Mouse (Mus musculus) neural tube, embryonic 12.5 days (tissue): ENCODE measurements at regions not wholly inside any gene's neighbourhood (a gene's known extent, or its start where the extent isn't known, plus 50 kb on each side); places are given as distances from the start of the nearest gene placed in this dataset.

Source experiments
- ATAC-seq: fragments of 200-750 bp; cut with Nextera tagmentation; 2 replicates; pipeline ENCODE4 v1.8.0; 2017; ENCODE audit warnings: low read depth, mild to moderate bottlenecking, moderate TSS enrichment, moderate library complexity; ENCODE audit not compliant: low FRiP score
- H3K27ac ChIP-seq: fragments of 300-500 bp; sonication (generic); 2 replicates; pipeline ENCODE4 v1.5.1; 2016
- H3K27me3 ChIP-seq: fragments of 300-500 bp; sonication (generic); replicated peaks from 2 replicates; pipeline ENCODE4 v1.6.1; 2016; ENCODE audit warnings: mild to moderate bottlenecking
- H3K36me3 ChIP-seq: fragments of 300-500 bp; sonication (generic); 2 replicates; pipeline ENCODE4 v1.6.1; 2016; ENCODE audit warnings: mild to moderate bottlenecking
- H3K4me1 ChIP-seq: fragments of 300-500 bp; sonication (generic); 2 replicates; pipeline ENCODE4 v1.6.1; 2016
- H3K4me2 ChIP-seq: fragments of 300-500 bp; sonication (generic); replicated peaks from 2 replicates; pipeline ENCODE4 v1.6.1; 2016; ENCODE audit warnings: mild to moderate bottlenecking
- H3K4me3 ChIP-seq: fragments of 300-500 bp; sonication (generic); 2 replicates; pipeline ENCODE4 v1.5.1; 2016
- H3K9ac ChIP-seq: fragments of 300-500 bp; sonication (generic); 2 replicates; pipeline ENCODE4 v1.6.1; 2016; ENCODE audit warnings: mild to moderate bottlenecking
- H3K9me3 ChIP-seq: fragments of 300-500 bp; sonication (generic); 2 replicates; pipeline ENCODE4 v1.6.1; 2016; ENCODE audit warnings: mild to moderate bottlenecking
- WGBS: fragments of 180-500 bp; shearing (Covaris S2); methylation state at CpG from one replicate; pipeline ENCODE4 v1.1.7; 2016; 5-methylcytosine and 5-hydroxymethylcytosine counted together

DNA sequence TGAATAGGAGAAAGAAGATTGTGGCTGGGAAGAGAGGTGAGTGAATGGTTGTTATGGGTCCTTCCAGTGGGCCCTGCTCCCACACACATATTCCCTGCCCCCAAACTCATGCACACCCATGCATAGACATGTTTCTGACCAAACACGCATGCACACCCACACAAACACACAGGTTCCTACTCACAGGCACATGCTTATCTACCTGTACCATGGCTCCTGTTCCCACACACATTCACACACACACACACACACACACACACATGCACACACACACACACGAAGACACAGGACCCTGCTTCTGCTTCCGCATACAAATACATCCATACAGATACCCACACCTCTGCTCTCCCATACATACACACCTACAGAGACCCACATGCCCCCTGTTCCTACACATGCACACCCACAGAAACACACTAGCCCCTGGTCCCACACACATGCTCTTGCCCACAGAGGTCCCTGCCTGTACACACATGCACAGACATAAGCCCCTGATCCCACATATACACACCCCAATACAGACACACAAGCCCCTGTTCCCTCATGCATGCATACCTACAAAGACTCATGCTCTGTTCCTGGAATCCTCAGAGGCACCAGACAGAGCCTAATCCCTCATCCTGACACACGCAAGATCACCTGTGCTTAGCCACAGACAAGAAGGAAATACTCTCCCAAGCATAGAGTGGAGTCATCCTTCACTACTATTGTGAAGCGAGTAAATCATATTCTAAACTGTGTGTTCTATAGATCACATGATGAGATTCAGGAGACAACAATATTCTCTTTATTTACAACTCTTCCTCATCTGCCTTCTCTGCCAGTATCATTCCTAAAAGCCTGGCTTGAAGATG is 100.1 kb downstream of the Mycn start:
- H3K27me3 ChIP-seq, result no peaks in the 10 kb centered on the region
- H3K4me2 ChIP-seq, result peak overlapping the region; percentile 50
- H3K27ac ChIP-seq, result no peak overlapping the region
- no peaks in the 10 kb centered on the region for H3K9me3 ChIP-seq
- peaks cover 20% of the 10 kb centered on the region for H3K4me1 ChIP-seq
- peak; percentile 66 for ATAC-seq
- no peak overlapping the region for H3K9ac ChIP-seq
- H3K4me3 ChIP-seq, result no peak overlapping the region
- 68% methylated on average over 5 of the region's 5 CpGs for WGBS
- no peaks in the 10 kb centered on the region for H3K36me3 ChIP-seq

DNA sequence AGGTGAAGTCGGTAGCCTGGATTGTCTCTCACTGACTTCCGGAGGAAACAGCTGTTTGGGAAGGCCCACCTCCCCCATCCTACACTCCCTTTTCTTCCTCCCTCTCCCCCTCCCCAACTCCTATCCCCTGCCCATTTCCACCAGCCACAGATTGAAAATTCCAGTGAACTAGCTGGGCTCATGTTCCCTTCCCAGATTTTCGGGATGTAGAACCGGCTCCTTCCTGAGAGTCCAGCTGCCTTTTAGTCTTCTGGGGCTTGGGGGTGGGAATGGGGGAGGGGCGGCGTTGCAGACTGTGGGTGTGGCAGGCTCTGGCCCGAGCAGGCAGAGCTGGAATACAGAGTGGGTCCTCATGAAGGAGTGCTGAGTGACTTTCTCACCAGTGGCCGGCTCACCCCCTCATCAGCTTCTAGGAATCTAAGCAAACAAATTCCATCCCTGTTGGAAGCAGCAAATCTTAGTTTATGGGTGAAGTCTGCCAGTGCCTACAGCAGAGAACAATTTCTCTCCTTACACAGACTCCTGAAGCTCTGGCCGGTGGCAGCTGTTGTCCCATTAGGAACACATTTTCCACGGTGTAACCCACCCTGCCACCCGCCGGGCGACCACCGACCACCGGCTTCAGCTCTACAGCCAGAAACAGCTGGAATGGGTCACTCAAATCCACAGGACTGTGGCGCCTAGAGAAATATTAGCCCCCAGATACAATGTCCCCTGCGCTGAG is 100.9 kb downstream of the Mycn start:
- no peaks in the 10 kb centered on the region for H3K9me3 ChIP-seq
- no peak overlapping the region for H3K27ac ChIP-seq
- H3K9ac ChIP-seq, result no peak overlapping the region
- no peaks in the 10 kb centered on the region for H3K36me3 ChIP-seq
- peak; percentile 49 for ATAC-seq
- no peaks in the 10 kb centered on the region for H3K27me3 ChIP-seq
- peak overlapping the region; percentile 50 for H3K4me2 ChIP-seq
- no peak overlapping the region for H3K4me3 ChIP-seq
- 10% methylated on average over 17 of the region's 17 CpGs for WGBS
- H3K4me1 ChIP-seq, result peaks cover 20% of the 10 kb centered on the region

DNA sequence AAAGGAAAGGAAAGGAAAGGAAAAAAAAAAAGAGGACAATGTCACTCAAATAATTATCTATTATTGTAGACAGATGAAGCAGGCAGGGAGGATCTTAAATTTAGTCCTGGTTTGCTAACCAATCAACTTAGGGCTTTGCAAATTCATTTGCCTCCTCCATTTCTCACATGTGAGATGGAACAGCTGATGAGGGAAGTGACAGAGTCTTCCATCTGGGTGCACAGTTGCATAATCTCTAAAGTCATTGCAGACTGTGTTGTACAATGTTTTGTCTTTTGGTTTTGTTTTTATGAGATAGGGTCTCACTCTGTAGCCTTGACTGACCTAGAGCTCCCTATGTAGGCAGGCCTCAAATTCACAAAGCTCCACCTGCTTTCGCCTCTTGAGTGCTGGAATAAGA is 103.9 kb downstream of the Mycn start:
- 97% methylated on average over 1 of the region's 1 CpGs for WGBS

DNA sequence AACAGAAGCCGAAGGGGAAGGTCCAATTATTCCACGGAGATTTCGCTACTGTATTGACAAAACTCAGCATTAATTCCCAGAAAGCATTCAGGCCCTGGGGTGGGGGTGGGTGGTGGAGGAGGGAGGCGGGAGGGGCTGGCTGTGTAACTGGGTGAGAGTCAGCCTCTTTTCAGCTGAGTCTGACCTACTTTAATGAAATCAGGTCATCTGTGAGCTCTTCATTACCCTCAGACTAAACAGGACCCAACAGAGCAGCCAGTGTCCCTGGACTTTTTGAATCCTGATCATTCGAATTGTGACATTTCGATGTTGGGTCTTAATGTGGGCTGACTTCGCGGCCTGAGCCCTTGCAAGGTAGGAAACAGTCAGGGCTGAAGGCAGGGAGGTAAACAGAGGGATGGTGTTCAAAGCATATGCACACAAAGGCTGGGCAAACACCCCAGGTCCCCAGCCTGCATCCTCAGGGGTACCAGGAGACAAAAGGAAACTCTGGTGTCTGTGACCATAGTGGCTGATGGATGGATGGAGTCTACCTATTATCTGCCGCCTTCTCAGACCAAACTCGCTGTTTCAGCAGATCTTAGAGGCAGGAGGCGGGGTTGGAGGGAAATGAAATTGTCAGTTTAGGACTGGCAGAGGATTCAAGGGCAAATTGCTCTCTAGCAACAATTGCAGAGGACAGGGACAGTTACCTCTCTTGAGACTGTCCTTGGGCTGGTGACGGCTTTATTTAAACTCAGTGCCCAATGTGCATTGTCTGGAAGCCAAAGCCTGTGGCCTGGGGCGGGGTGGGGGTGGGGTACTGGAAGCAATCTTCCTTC is 113.7 kb downstream of the Mycn start:
- peak; percentile 63 for ATAC-seq
- no peaks in the 10 kb centered on the region for H3K9me3 ChIP-seq
- H3K9ac ChIP-seq, result no peak overlapping the region
- WGBS, result 42% methylated on average over 13 of the region's 13 CpGs
- H3K27me3 ChIP-seq, result no peaks in the 10 kb centered on the region
- peak overlapping the region; percentile 42; the same call in 1 of the 2 replicates for H3K27ac ChIP-seq
- no peak overlapping the region for H3K4me3 ChIP-seq
- H3K4me2 ChIP-seq, result 0 out of 2 replicates have a peak overlapping the region, but pooled peaks have one; percentile 0
- H3K36me3 ChIP-seq, result no peaks in the 10 kb centered on the region
- H3K4me1 ChIP-seq, result peaks cover 14% of the 10 kb centered on the region

More for the DNA sequence above, 103.9 kb downstream of the Mycn start:
- H3K36me3 ChIP-seq, result no peaks in the 10 kb centered on the region
- H3K9ac ChIP-seq, result no peak overlapping the region
- H3K27me3 ChIP-seq, result no peaks in the 10 kb centered on the region
- no peaks in the 10 kb centered on the region for H3K9me3 ChIP-seq
- H3K4me2 ChIP-seq, result no peak overlapping the region
- no peak for ATAC-seq
- H3K4me1 ChIP-seq, result peaks cover 20% of the 10 kb centered on the region
- H3K4me3 ChIP-seq, result no peak overlapping the region
- no peak overlapping the region for H3K27ac ChIP-seq

DNA sequence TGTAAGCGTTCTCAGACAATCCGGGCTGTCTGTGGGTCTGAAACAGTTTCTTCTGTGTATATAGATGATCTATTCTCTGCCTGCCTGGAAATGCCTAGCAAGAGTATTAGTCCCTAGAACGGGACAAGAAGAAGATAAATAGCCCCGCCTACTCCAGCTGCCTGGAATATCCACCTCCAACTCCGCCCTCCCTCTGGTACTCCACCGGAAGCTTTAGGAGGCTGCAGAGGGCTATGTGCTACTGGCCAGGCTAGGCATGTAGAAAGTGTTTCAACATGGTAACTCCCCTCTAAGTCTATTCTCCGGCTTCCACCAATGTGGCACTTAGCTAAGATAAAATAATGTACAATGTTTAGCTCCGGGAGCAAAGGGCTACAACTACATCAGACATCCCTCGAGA is 114.3 kb downstream of the Mycn start:
- ATAC-seq, result peak; percentile 37
- Histone ChIP-seq H3K4me1 (peaks cover 14% of the 10 kb centered on the region), H3K9me3 (no peaks in the 10 kb centered on the region), H3K4me2 (no peak overlapping the region), H3K36me3 (no peaks in the 10 kb centered on the region), H3K27ac (no peak overlapping the region), H3K27me3 (no peaks in the 10 kb centered on the region), H3K4me3 (no peak overlapping the region), H3K9ac (no peak overlapping the region)
- WGBS, result 51% methylated on average over 9 of the region's 9 CpGs

DNA sequence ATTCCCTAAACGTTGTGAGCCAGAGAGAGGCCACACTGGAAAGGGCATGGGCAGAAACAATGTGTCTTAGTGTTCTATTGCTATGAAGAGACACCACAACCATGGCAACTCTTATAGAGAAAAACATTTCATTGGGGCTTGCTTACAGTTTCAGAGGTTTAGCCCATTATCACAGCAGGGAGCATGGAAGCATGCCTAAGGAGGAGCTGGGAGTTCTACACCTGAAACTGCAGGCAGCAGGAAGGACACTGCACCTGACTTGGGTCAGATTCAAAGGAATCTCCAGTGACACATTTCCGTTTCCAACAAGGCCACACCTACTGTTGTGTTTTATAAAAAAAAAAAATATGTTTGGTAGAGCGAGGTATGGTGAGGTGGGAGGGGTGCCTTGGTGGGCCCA is 115.3 kb downstream of the Mycn start:
- Histone ChIP-seq H3K9me3 (no peaks in the 10 kb centered on the region), H3K9ac (no peak overlapping the region), H3K4me2 (no peak overlapping the region), H3K36me3 (no peaks in the 10 kb centered on the region), H3K27me3 (no peaks in the 10 kb centered on the region), H3K4me3 (no peak overlapping the region), H3K4me1 (peaks cover 14% of the 10 kb centered on the region), H3K27ac (no peak overlapping the region)
- WGBS, result 72% methylated on average over 3 of the region's 3 CpGs
- no peak for ATAC-seq

DNA sequence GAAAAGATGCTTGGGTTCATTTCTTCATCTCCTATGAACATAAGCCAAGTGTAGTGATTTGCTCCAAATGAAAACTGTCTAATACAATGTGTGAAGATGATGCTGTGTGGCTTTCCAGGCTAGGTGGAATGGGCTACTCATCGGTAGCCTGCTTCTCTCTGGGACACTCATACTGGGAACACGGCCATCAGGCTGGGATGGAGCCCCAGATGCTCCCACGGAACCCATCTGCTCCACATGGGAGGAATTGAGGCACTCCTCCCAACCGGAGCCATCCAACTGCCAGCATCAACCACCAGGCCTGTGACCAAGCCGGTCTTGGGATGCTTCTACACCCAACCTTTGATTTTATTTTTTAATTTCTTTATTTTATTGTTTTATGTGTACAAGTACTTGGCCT is 115.9 kb downstream of the Mycn start:
- Histone ChIP-seq H3K9me3 (no peaks in the 10 kb centered on the region), H3K4me1 (peaks cover 14% of the 10 kb centered on the region)
- WGBS, result 85% methylated on average over 5 of the region's 5 CpGs

DNA sequence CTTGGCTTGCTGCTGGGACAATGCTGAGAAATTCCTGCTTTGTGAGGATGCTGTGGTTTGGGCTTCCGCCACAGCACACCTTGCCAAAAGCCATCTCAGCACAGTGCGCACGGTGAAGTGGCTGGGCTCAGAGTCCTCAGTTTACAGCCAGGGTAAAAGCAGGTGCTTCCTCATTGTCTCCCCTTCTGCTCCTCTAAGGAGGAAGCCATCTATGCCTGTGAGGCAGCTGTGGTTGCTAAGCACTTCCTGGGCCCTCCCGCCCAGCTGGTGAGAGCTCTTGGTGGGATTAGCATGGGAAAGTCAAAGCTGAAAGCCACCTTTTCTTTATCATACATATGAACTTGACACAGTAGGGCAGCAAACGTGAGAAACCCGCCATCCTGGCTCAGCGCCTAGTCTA is 120.2 kb downstream of the Mycn start:
- H3K4me3 ChIP-seq, result no peak overlapping the region
- no peak overlapping the region for H3K9ac ChIP-seq
- H3K27ac ChIP-seq, result no peak overlapping the region
- H3K9me3 ChIP-seq, result no peaks in the 10 kb centered on the region
- H3K4me2 ChIP-seq, result no peak overlapping the region
- no peak for ATAC-seq
- WGBS, result 79% methylated on average over 7 of the region's 7 CpGs
- H3K36me3 ChIP-seq, result no peaks in the 10 kb centered on the region
- H3K27me3 ChIP-seq, result no peaks in the 10 kb centered on the region
- no peaks in the 10 kb centered on the region for H3K4me1 ChIP-seq

More for the DNA sequence above, 115.9 kb downstream of the Mycn start:
- Histone ChIP-seq H3K27ac (no peak overlapping the region), H3K4me3 (no peak overlapping the region), H3K27me3 (no peaks in the 10 kb centered on the region), H3K4me2 (no peak overlapping the region), H3K9ac (no peak overlapping the region), H3K36me3 (no peaks in the 10 kb centered on the region)
- no peak for ATAC-seq

DNA sequence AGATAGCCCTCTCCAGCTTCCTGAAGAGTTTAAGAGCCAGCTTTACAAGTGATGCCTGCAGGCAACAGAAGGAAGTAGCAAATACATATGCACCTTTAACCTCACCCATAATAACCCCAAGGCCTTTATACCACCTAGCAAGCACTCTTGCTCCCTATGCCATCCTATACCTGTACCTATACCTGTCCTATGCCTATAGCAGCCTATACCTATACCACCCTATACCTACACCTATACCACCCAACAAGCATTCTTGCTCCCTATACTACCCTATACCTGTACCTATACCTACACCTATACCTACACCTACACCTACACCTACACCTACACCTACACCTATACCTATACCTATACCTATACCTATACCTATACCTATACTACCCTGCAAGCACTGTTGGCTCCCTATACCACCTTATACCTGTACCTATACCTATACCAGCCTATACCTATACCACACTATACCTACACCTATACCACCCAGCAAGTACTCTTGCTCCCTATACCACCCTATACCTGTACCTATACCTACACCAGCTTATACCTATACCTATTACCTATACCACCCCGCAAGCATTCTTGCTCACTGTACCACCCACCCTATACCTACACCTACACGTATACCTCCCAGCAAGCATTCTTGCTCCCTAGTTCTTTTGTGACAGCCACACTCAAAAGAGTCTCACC is 120.9 kb downstream of the Mycn start:
- no peaks in the 10 kb centered on the region for H3K36me3 ChIP-seq
- no peak overlapping the region for H3K4me2 ChIP-seq
- no peak overlapping the region for H3K9ac ChIP-seq
- H3K27ac ChIP-seq, result no peak overlapping the region
- no peaks in the 10 kb centered on the region for H3K9me3 ChIP-seq
- no peaks in the 10 kb centered on the region for H3K4me1 ChIP-seq
- H3K27me3 ChIP-seq, result no peaks in the 10 kb centered on the region
- no peak overlapping the region for H3K4me3 ChIP-seq
- WGBS, result 91% methylated on average over 2 of the region's 2 CpGs
- no peak for ATAC-seq

DNA sequence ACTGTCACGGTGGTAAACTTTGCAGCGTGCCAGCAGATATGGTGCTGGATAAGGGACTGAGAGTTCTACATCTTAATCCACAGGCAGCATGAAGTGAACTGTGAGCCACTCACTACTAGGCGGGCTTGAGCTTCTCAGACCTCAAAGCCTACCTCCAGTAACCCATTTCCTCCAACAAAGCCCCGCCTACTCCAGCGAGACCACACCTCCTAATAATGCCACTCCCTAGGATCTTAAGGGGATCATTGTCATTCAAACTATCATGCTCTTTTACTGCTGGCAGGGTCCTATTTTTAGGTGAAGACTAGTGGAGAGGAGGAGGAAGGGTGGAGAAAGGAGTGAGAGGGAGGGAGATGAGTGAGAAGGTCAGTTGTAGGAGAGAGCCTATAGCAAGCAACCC is 122.0 kb downstream of the Mycn start:
- no peaks in the 10 kb centered on the region for H3K36me3 ChIP-seq
- no peaks in the 10 kb centered on the region for H3K9me3 ChIP-seq
- H3K27me3 ChIP-seq, result no peaks in the 10 kb centered on the region
- H3K9ac ChIP-seq, result no peak overlapping the region
- no peak overlapping the region for H3K27ac ChIP-seq
- 78% methylated on average over 5 of the region's 5 CpGs for WGBS
- no peak for ATAC-seq
- H3K4me1 ChIP-seq, result no peaks in the 10 kb centered on the region
- H3K4me2 ChIP-seq, result no peak overlapping the region
- H3K4me3 ChIP-seq, result no peak overlapping the region

DNA sequence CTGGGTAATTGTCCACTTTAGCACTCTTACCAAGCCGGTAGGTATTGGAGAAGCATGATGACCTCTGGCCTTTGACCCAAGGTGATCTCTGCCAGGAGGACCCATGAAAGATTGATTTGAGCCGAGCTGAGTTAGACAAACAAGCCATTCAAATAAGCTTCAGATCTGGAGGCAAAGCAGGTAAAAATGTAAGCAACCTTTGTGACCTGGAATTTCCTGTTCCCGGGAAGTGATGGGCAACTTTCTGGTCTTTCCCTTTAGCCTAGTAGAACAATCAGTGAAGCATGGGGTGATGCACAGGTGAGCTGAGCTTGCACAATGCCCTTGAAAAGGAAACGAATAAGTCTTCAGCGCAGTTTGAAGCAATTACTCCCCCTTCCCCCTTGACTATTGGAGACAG is 127.0 kb downstream of the Mycn start:
- WGBS, result 56% methylated on average over 5 of the region's 5 CpGs
- no peak overlapping the region for H3K4me3 ChIP-seq
- no peak overlapping the region for H3K9ac ChIP-seq
- no peaks in the 10 kb centered on the region for H3K36me3 ChIP-seq
- H3K27ac ChIP-seq, result no peak overlapping the region
- H3K27me3 ChIP-seq, result no peaks in the 10 kb centered on the region
- ATAC-seq, result no peak
- H3K4me1 ChIP-seq, result peaks cover 22% of the 10 kb centered on the region
- H3K9me3 ChIP-seq, result no peaks in the 10 kb centered on the region
- no peak overlapping the region for H3K4me2 ChIP-seq
